Mouse (Mus musculus) MEL (cell line): Measurements from ENCODE around the gene Lypd5. TPM values are rescaled to one million over a fixed set of nuclear protein-coding genes. Genes with fewer than 3 reads are reported as not detected.

ENCODE experiments used
- DNase-seq: peaks from one replicate; pipeline ENCODE4 v3.0.0; 2011; ENCODE audit warnings: low read depth, low spot score
- H3K27ac ChIP-seq: 2 replicates; pipeline ENCODE4 v1.5.1; 2012; ENCODE audit warnings: low read depth, mild to moderate bottlenecking, control low read depth, low read length, moderate library complexity; ENCODE audit not compliant: control insufficient read depth
- H3K27me3 ChIP-seq, 2 experiments: fragments of 150-350 bp in 1 of 2; sonication (generic) in 1 of 2; 2 replicates each; pipeline ENCODE4 v1.6.1; 2012; ENCODE audit warnings: low read length in 2 of 2, mild to moderate bottlenecking in 2 of 2, improper control_type of control experiment in 1 of 2, moderate library complexity in 1 of 2; ENCODE audit not compliant: insufficient read depth in 2 of 2, control insufficient read depth in 1 of 2
- H3K36me3 ChIP-seq, 2 experiments: 2 replicates each; pipeline ENCODE4 v1.6.1; 2012 to 2014; ENCODE audit warnings: low read length in 2 of 2, improper control_type of control experiment in 1 of 2, inconsistent platforms in 1 of 2, mild to moderate bottlenecking in 1 of 2; ENCODE audit not compliant: insufficient read depth in 2 of 2, control insufficient read depth in 1 of 2
- H3K4me1 ChIP-seq, 2 experiments: fragments of 150-350 bp in 1 of 2; sonication (generic) in 1 of 2; 2 replicates each; pipeline ENCODE4 v1.6.1; 2012; ENCODE audit warnings: low read length in 2 of 2, improper control_type of control experiment in 1 of 2, mild to moderate bottlenecking in 1 of 2; ENCODE audit not compliant: insufficient read depth in 2 of 2, control insufficient read depth in 1 of 2
- H3K4me3 ChIP-seq, 2 experiments: fragments of 150-350 bp in 1 of 2; sonication (generic) in 1 of 2; 2 replicates each; pipeline ENCODE4 v1.5.1; 2012; ENCODE audit warnings: low read depth in 2 of 2, low read length in 2 of 2, mild to moderate bottlenecking in 2 of 2, moderate library complexity in 2 of 2, control low read depth in 1 of 2, improper control_type of control experiment in 1 of 2; ENCODE audit not compliant: control insufficient read depth in 1 of 2, insufficient read depth in 1 of 2
- H3K79me2 ChIP-seq: 2 replicates; pipeline ENCODE4 v1.6.1; 2012; ENCODE audit warnings: mild to moderate bottlenecking, low read length, moderate library complexity; ENCODE audit not compliant: control insufficient read depth, poor library complexity, insufficient read depth
- H3K9ac ChIP-seq: 2 replicates; pipeline ENCODE4 v1.6.1; 2012; ENCODE audit warnings: low read depth, mild to moderate bottlenecking, control low read depth, low read length, moderate library complexity; ENCODE audit not compliant: control insufficient read depth, poor library complexity, severe bottlenecking
- H3K9me3 ChIP-seq: fragments of 150-350 bp; sonication (generic); replicated peaks from 2 replicates; pipeline ENCODE4 v1.6.1; 2012; ENCODE audit warnings: mild to moderate bottlenecking, low read length, improper control_type of control experiment, moderate library complexity; ENCODE audit not compliant: insufficient read depth
- CHD1 ChIP-seq: IDR thresholded peaks from 2 replicates; pipeline ENCODE4 v1.6.1; 2012; ENCODE audit warnings: low read depth, mild to moderate bottlenecking, inconsistent platforms, low read length, improper control_type of control experiment
- CTCF ChIP-seq, 3 experiments: IDR thresholded peaks in 2 of 3; conservative IDR thresholded peaks in 1 of 3; 2 replicates each; pipeline ENCODE4 v1.5.1; 2011 to 2012; ENCODE audit warnings: low read length in 3 of 3, low read depth in 2 of 3, mild to moderate bottlenecking in 2 of 3, improper control_type of control experiment in 1 of 3, inconsistent platforms in 1 of 3, mixed read lengths in 1 of 3, moderate library complexity in 1 of 3; ENCODE audit not compliant: control insufficient read depth in 1 of 3, insufficient read depth in 1 of 3, poor library complexity in 1 of 3, severe bottlenecking in 1 of 3
- ELF1 ChIP-seq: IDR thresholded peaks from 2 replicates; pipeline ENCODE4 v1.6.1; 2014; ENCODE audit warnings: low read depth, mild to moderate bottlenecking, inconsistent platforms, low read length, improper control_type of control experiment, moderate library complexity
- ETS1 ChIP-seq: IDR thresholded peaks from 2 replicates; pipeline ENCODE4 v1.6.1; 2012; ENCODE audit warnings: low read depth, mild to moderate bottlenecking, inconsistent platforms, low read length, improper control_type of control experiment, moderate library complexity
- JUND ChIP-seq: IDR thresholded peaks from 2 replicates; pipeline ENCODE4 v1.6.1; 2011; ENCODE audit warnings: low read depth, mild to moderate bottlenecking, improper control_type of control experiment, low read length
- MAFK ChIP-seq: IDR thresholded peaks from 2 replicates; pipeline ENCODE4 v1.6.1; 2011; ENCODE audit warnings: low read depth, mild to moderate bottlenecking, low read length, improper control_type of control experiment, borderline replicate concordance
- MAX ChIP-seq: IDR thresholded peaks from 2 replicates; pipeline ENCODE4 v1.6.1; 2011; ENCODE audit warnings: low read length, improper control_type of control experiment
- MAZ ChIP-seq: IDR thresholded peaks from 2 replicates; pipeline ENCODE4 v1.6.1; 2012; ENCODE audit warnings: low read depth, mild to moderate bottlenecking, inconsistent platforms, low read length, improper control_type of control experiment
- MEF2A ChIP-seq: IDR thresholded peaks from 2 replicates; pipeline ENCODE4 v1.6.1; 2014; ENCODE audit warnings: low read depth, mild to moderate bottlenecking, inconsistent platforms, low read length, improper control_type of control experiment; ENCODE audit not compliant: poor library complexity, insufficient replicate concordance, severe bottlenecking; ENCODE audit errors: extremely low read depth
- MXI1 ChIP-seq: IDR thresholded peaks from 2 replicates; pipeline ENCODE4 v1.6.1; 2011; ENCODE audit warnings: mild to moderate bottlenecking, low read depth, low read length, improper control_type of control experiment
- MYC ChIP-seq: IDR thresholded peaks from 2 replicates; pipeline ENCODE4 v1.6.1; 2011; ENCODE audit warnings: low read depth, mild to moderate bottlenecking, low read length, improper control_type of control experiment, moderate library complexity
- NRF1 ChIP-seq: IDR thresholded peaks from 2 replicates; pipeline ENCODE4 v1.6.1; 2014; ENCODE audit warnings: low read depth, mild to moderate bottlenecking, inconsistent platforms, low read length, improper control_type of control experiment, moderate library complexity; ENCODE audit not compliant: poor library complexity, insufficient read depth, severe bottlenecking
- POLR2A ChIP-seq, 2 experiments: IDR thresholded peaks; 2 replicates each; pipeline ENCODE4 v1.6.1; 2011 to 2012; ENCODE audit warnings: low read length in 2 of 2, mild to moderate bottlenecking in 2 of 2, control low read depth in 1 of 2, improper control_type of control experiment in 1 of 2, low read depth in 1 of 2, moderate library complexity in 1 of 2; ENCODE audit not compliant: control insufficient read depth in 1 of 2, insufficient read depth in 1 of 2, poor library complexity in 1 of 2
- POLR2AphosphoS5 ChIP-seq: IDR thresholded peaks from 2 replicates; pipeline ENCODE4 v1.6.1; 2012; ENCODE audit warnings: low read depth, borderline replicate concordance, mild to moderate bottlenecking, inconsistent platforms, low read length, moderate library complexity, mixed read lengths
- RAD21 ChIP-seq: IDR thresholded peaks from 2 replicates; pipeline ENCODE4 v1.6.1; 2011; ENCODE audit warnings: mild to moderate bottlenecking, low read depth, low read length, improper control_type of control experiment
- SIN3A ChIP-seq: IDR thresholded peaks from 2 replicates; pipeline ENCODE4 v1.6.1; 2012; ENCODE audit warnings: low read length, improper control_type of control experiment, inconsistent platforms
- SMC3 ChIP-seq: IDR thresholded peaks from 2 replicates; pipeline ENCODE4 v1.6.1; 2011; ENCODE audit warnings: low read depth, low read length, improper control_type of control experiment
- UBTF ChIP-seq: IDR thresholded peaks from 2 replicates; pipeline ENCODE4 v1.6.1; 2012; ENCODE audit warnings: low read depth, mild to moderate bottlenecking, inconsistent platforms, low read length, improper control_type of control experiment, moderate library complexity, borderline replicate concordance; ENCODE audit not compliant: insufficient read depth
- USF2 ChIP-seq, 2 experiments: IDR thresholded peaks; 2 replicates each; pipeline ENCODE4 v1.6.1; 2011 to 2012; ENCODE audit warnings: improper control_type of control experiment in 2 of 2, low read length in 2 of 2, borderline replicate concordance in 1 of 2, inconsistent platforms in 1 of 2, low read depth in 1 of 2, mild to moderate bottlenecking in 1 of 2; ENCODE audit not compliant: insufficient read depth in 1 of 2
- ZC3H11A ChIP-seq: IDR thresholded peaks from 2 replicates; pipeline ENCODE4 v1.6.1; 2012; ENCODE audit warnings: low read depth, mild to moderate bottlenecking, inconsistent platforms, low read length, improper control_type of control experiment
- ZKSCAN1 ChIP-seq: IDR thresholded peaks from 2 replicates; pipeline ENCODE4 v1.6.1; 2012; ENCODE audit warnings: low read depth, mild to moderate bottlenecking, inconsistent platforms, low read length, improper control_type of control experiment, moderate library complexity
- ZMIZ1 ChIP-seq: IDR thresholded peaks from 2 replicates; pipeline ENCODE4 v1.6.1; 2012; ENCODE audit warnings: low read depth, mild to moderate bottlenecking, inconsistent platforms, low read length, improper control_type of control experiment, moderate library complexity
- polyA plus RNA-seq, 2 experiments: library from polyadenylated mRNA; stranded (reverse) in 1 of 2; unstranded in 1 of 2; fragments of >175 nt in 1 of 2; fragments of >200 nt in 1 of 2; gene quantifications; 2 replicates each; pipeline versions ENCODE4 v1.2.1 to v1.2.4; 2012; ENCODE audit warnings: low replicate concordance in 2 of 2, low read depth in 1 of 2; ENCODE audit not compliant: insufficient read length in 2 of 2, insufficient read depth in 1 of 2, missing spikeins in 1 of 2
- total RNA-seq: library from RNA; depleted of rRNA; stranded (reverse); fragments of 300-350 nt; gene quantifications from 2 replicates; pipeline ENCODE4 v1.2.3, GENCODE M21; 2012

Gene Lypd5
- total and polyA plus RNA-seq, 3 experiments = not detected

- Histone ChIP-seq H3K9ac (no peak overlapping the region), H3K79me2 (no peaks in the 10 kb centered on the region), H3K4me3 (no peak overlapping the region), H3K27ac (no peak overlapping the region), H3K27me3 (no peaks in the 10 kb centered on the region; a peak in 1 of 4 replicates), H3K9me3 (no peaks in the 10 kb centered on the region), H3K4me1 (peaks cover 0 to 6% of the 10 kb centered on the region in 2 experiments; a peak in 1 of 4 replicates), H3K36me3 (no peaks in the 10 kb centered on the region)
- DNase-seq = peak; percentile 55
- TF ChIP-seq USF2 (IDR thresholded peaks at IDR 0.05; ENCODE audit: borderline replicate concordance in 1 of 2, insufficient read depth in 1 of 2, low read depth in 1 of 2, low read length in 2 of 2) = no peak
- TF ChIP-seq MAX = no peak
- peak; percentile 45; the same call in 1 of the 2 replicates for TF ChIP-seq ZC3H11A
- no peak for TF ChIP-seq SIN3A
- TF ChIP-seq CHD1 = no peak
- no peak for TF ChIP-seq ELF1
- peak; percentile 61 for TF ChIP-seq SMC3
- no peak for TF ChIP-seq ETS1
- TF ChIP-seq RAD21 = peak; percentile 67
- TF ChIP-seq CTCF (IDR thresholded peaks at IDR 0.05 in 2 of 3, conservative IDR thresholded peaks at IDR 0.05 in 1 of 3; ENCODE audit: control insufficient read depth in 1 of 3, insufficient read depth in 1 of 3, low read depth in 2 of 3, low read length in 3 of 3, poor library complexity in 1 of 3, severe bottlenecking in 1 of 3) = peak; percentile 74 to 89 (median 84)
- TF ChIP-seq ZKSCAN1 = no peak
- TF ChIP-seq MYC = no peak
- no peak for TF ChIP-seq MAFK
Observed at GRCm38 (mm10) chr7:24357899-24358298, 8.9 kb downstream of the Lypd5 start.

- peaks cover 0 to 13% of the 10 kb centered on the region in 2 experiments; a peak in 2 of 4 replicates for H3K4me1 ChIP-seq
- H3K36me3 ChIP-seq = no peaks in the 10 kb centered on the region; a peak in 1 of 4 replicates
- H3K9me3 ChIP-seq = no peaks in the 10 kb centered on the region
- TF ChIP-seq SIN3A (peak; percentile 99), MXI1 (peak; percentile 86), MAFK (no peak), UBTF (no peak), ZMIZ1 (no peak), MEF2A (no peak), NRF1 (no peak), POLR2A (IDR thresholded peaks at IDR 0.05; ENCODE audit: control insufficient read depth in 1 of 2, insufficient read depth in 1 of 2, low read depth in 1 of 2, low read length in 2 of 2, poor library complexity in 1 of 2) (no peak), JUND (no peak), POLR2AphosphoS5 (no peak), MAZ (no peak)
- peak; percentile 78 for DNase-seq
- no peaks in the 10 kb centered on the region for H3K27me3 ChIP-seq
- H3K9ac ChIP-seq = no peak overlapping the region
- no peak overlapping the region for H3K4me3 ChIP-seq
- H3K27ac ChIP-seq = no peak overlapping the region
- H3K79me2 ChIP-seq = no peaks in the 10 kb centered on the region
Observed at GRCm38 (mm10) chr7:24359269-24359668, 10.3 kb downstream of the Lypd5 start.
